Mouse (Mus musculus): ENCODE measurements around the gene Mss51.

Mss51 gene

GRCm38 (mm10) chr14:20496603-20497002 lies at the start of gene Mss51:
Gene Mss51 (minus strand): TSS chr14:20496901.
- no peak for DNase-seq (ENCODE audit: low spot score in 2 of 2)

- DNase-seq (ENCODE audit: low spot score in 2 of 2) = peak; percentile 45 to 78
These were observed 49.7 kb upstream of the Mss51 start, which contains the start of gene Ppp3cb for GRCm38 (mm10) chr14:20546415-20546814. Gene Ppp3cb (minus strand): TSS chr14:20546573.

GRCm38 (mm10) chr14:20545529-20546331 lies 49.0 kb upstream of the Mss51 start:
- peak; percentile 77 to 82 for DNase-seq (ENCODE audit: low spot score in 2 of 2)

- DNase-seq (ENCODE audit: low spot score in 2 of 2) = no peak
These were observed 48.0 kb upstream of the Mss51 start for GRCm38 (mm10) chr14:20544467-20545411.

GRCm38 (mm10) chr14:20529643-20530042 lies 32.9 kb upstream of the Mss51 start:
- DNase-seq (ENCODE audit: low spot score in 2 of 2) = no peak

- no peak for DNase-seq (ENCODE audit: low spot score in 2 of 2)
These were observed 23.5 kb upstream of the Mss51 start for GRCm38 (mm10) chr14:20520179-20520578.

- DNase-seq (ENCODE audit: low spot score in 2 of 2) = no peak
These were observed 11.7 kb upstream of the Mss51 start for GRCm38 (mm10) chr14:20508424-20508823.

GRCm38 (mm10) chr14:20502966-20503365 lies 6.3 kb upstream of the Mss51 start:
- no peak for DNase-seq (ENCODE audit: low spot score in 2 of 2)

GRCm38 (mm10) chr14:20499982-20500381 lies 3.3 kb upstream of the Mss51 start:
- DNase-seq (ENCODE audit: low spot score in 2 of 2) = no peak

- DNase-seq (ENCODE audit: low spot score in 2 of 2) = no peak
These were observed 10.7 kb downstream of the Mss51 start for GRCm38 (mm10) chr14:20486031-20486430.

GRCm38 (mm10) chr14:20482051-20482751 lies 14.5 kb downstream of the Mss51 start:
- DNase-seq (ENCODE audit: low spot score in 2 of 2) = no peak

GRCm38 (mm10) chr14:20481211-20481610 lies 15.5 kb downstream of the Mss51 start:
- DNase-seq (ENCODE audit: low spot score in 2 of 2) = no peak

GRCm38 (mm10) chr14:20480195-20480579 lies 16.5 kb downstream of the Mss51 start:
- DNase-seq (ENCODE audit: low spot score in 2 of 2) = no peak

- DNase-seq (ENCODE audit: low spot score in 2 of 2) = peak; percentile 44 to 62
These were observed 17.2 kb downstream of the Mss51 start, which contains the start of gene Anxa7 for GRCm38 (mm10) chr14:20479291-20480194. Gene Anxa7 (minus strand): TSS chr14:20480133.

GRCm38 (mm10) chr14:20478801-20479200 lies 17.9 kb downstream of the Mss51 start:
- no peak for DNase-seq (ENCODE audit: low spot score in 2 of 2)

GRCm38 (mm10) chr14:20478385-20478784 lies 18.3 kb downstream of the Mss51 start:
- no peak for DNase-seq (ENCODE audit: low spot score in 2 of 2)

GRCm38 (mm10) chr14:20477261-20478025 lies 19.3 kb downstream of the Mss51 start:
- DNase-seq (ENCODE audit: low spot score in 2 of 2) = no peak

GRCm38 (mm10) chr14:20460216-20460615 lies 36.5 kb downstream of the Mss51 start:
- DNase-seq (ENCODE audit: low spot score in 2 of 2) = no peak

- DNase-seq (ENCODE audit: low spot score in 2 of 2) = no peak
These were observed 38.3 kb downstream of the Mss51 start for GRCm38 (mm10) chr14:20458378-20458777.

GRCm38 (mm10) chr14:20452929-20453328 lies 43.8 kb downstream of the Mss51 start:
- no peak for DNase-seq (ENCODE audit: low spot score in 2 of 2)
